Mouse (Mus musculus) spleen, adult 2 months (tissue): ENCODE measurements around the gene Fam241b.

Experiments
- CTCF ChIP-seq: fragments of 200-500 bp; IDR thresholded peaks from 2 replicates; pipeline ENCODE4 v1.5.1; 2011; ENCODE audit warnings: mild to moderate bottlenecking, inconsistent platforms; ENCODE audit not compliant: insufficient read depth, insufficient read length, insufficient replicate concordance; ENCODE audit errors: extremely low read depth
- POLR2A ChIP-seq: fragments of 200-500 bp; IDR thresholded peaks from 2 replicates; pipeline ENCODE4 v1.6.1; 2011; ENCODE audit warnings: low read depth, low read length, inconsistent platforms

- no peak for TF ChIP-seq CTCF
- TF ChIP-seq POLR2A, result no peak
These were observed 15.3 kb downstream of the Fam241b start for GRCm38 (mm10) chr10:62128316-62128951.
